Mouse (Mus musculus) forebrain, embryonic 13.5 days (tissue): ENCODE data around the gene Smug1. TPM values are rescaled to one million over a fixed set of nuclear protein-coding genes. Genes with fewer than 3 reads are reported as not detected.

Experiments used
- ATAC-seq: fragments of 200-750 bp; cut with Nextera tagmentation; 2 replicates; pipeline ENCODE4 v1.8.0; 2017
- H3K27ac ChIP-seq: fragments of 300-500 bp; sonication (generic); 2 replicates; pipeline ENCODE4 v1.5.1; 2015; ENCODE audit warnings: inconsistent platforms, mild to moderate bottlenecking, moderate library complexity
- H3K27me3 ChIP-seq: fragments of 300-500 bp; sonication (generic); 2 replicates; pipeline ENCODE4 v1.6.1; 2015; ENCODE audit warnings: mild to moderate bottlenecking, inconsistent platforms
- H3K36me3 ChIP-seq: fragments of 300-500 bp; sonication (generic); 2 replicates; pipeline ENCODE4 v1.6.1; 2015; ENCODE audit warnings: mild to moderate bottlenecking, inconsistent platforms; ENCODE audit not compliant: poor library complexity, severe bottlenecking
- H3K4me1 ChIP-seq: fragments of 300-500 bp; sonication (generic); 2 replicates; pipeline ENCODE4 v1.6.1; 2015; ENCODE audit warnings: inconsistent platforms
- H3K4me2 ChIP-seq: fragments of 300-500 bp; sonication (generic); 2 replicates; pipeline ENCODE4 v1.6.1; 2015; ENCODE audit warnings: inconsistent platforms, mild to moderate bottlenecking, moderate library complexity
- H3K4me3 ChIP-seq: fragments of 300-500 bp; sonication (generic); 2 replicates; pipeline ENCODE4 v1.5.1; 2015; ENCODE audit warnings: mild to moderate bottlenecking, inconsistent platforms
- H3K9ac ChIP-seq: fragments of 300-500 bp; sonication (generic); 2 replicates; pipeline ENCODE4 v1.6.1; 2015; ENCODE audit warnings: mild to moderate bottlenecking, inconsistent platforms
- H3K9me3 ChIP-seq: fragments of 300-500 bp; sonication (generic); replicated peaks from 2 replicates; pipeline ENCODE4 v1.6.1; 2016; ENCODE audit warnings: inconsistent platforms
- WGBS: fragments of 180-500 bp; shearing (Covaris S2); methylation state at CpG from one replicate; pipeline ENCODE4 v1.1.7; 2015; 5-methylcytosine and 5-hydroxymethylcytosine counted together
- polyA plus RNA-seq: library from polyadenylated mRNA; unstranded; fragments of >200 nt; fragmentation: Nextera tagmentation; extraction: Ambion mirVana; gene quantifications from 2 replicates; pipeline ENCODE4 v1.2.1, GENCODE M21; 2015

Gene Smug1
- polyA plus RNA-seq, 1 experiment from 2014 or later: 24.4 TPM

DNA sequence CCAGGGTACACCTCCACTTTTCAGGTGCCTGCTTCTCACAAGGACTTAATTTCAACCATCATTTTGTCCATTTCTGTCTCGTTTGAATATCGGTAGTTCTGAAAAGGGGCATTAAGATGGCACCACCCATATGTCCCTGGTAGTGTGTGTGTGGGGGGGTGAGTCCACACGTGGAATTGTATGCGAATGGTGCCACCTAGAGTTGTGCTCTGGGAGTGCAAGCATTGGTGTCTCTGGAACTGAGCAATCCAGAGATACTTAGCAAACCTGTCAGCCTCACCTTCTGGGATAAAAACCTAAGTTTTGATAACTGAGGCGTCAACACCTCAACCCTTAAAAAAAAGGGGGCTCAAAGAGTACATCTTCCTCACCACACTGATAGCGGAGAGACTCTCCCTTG is 53.8 kb downstream of the Smug1 start:
- Histone ChIP-seq H3K9me3 (no peaks in the 10 kb centered on the region), H3K9ac (no peak overlapping the region), H3K4me1 (peaks cover 12% of the 10 kb centered on the region; the same call in 1 of the 2 replicates), H3K4me2 (no peak overlapping the region), H3K27ac (no peak overlapping the region), H3K27me3 (peaks cover 75% of the 10 kb centered on the region), H3K4me3 (no peak overlapping the region), H3K36me3 (no peaks in the 10 kb centered on the region)
- 81% methylated on average over 6 of the region's 6 CpGs for WGBS
- no peak for ATAC-seq

DNA sequence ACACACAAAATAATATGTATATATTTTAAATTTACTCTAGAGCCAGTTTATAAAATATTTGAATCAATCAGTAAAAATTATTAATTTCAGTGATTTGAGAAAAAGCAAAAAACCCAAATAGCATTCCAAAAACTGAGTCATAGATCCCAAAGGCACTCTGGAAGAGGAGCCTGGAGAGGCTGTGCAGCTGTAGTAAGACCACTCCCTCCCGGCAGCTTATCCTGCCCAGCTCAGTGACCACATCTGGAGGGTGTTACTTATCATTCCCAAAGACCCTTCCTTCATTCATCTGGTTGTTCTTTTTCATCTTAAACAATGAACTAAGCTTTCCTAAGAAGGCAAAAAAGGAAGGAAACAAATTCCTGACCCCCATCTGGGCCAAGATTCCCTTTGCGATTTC is 54.6 kb downstream of the Smug1 start:
- Histone ChIP-seq H3K27me3 (peaks cover 75% of the 10 kb centered on the region), H3K27ac (no peak overlapping the region), H3K9ac (no peak overlapping the region), H3K4me3 (no peak overlapping the region), H3K36me3 (no peaks in the 10 kb centered on the region), H3K9me3 (no peaks in the 10 kb centered on the region), H3K4me1 (peaks cover 20% of the 10 kb centered on the region; the same call in 1 of the 2 replicates), H3K4me2 (no peak overlapping the region)
- no peak for ATAC-seq
- WGBS: 62% methylated on average over 2 of the region's 2 CpGs

DNA sequence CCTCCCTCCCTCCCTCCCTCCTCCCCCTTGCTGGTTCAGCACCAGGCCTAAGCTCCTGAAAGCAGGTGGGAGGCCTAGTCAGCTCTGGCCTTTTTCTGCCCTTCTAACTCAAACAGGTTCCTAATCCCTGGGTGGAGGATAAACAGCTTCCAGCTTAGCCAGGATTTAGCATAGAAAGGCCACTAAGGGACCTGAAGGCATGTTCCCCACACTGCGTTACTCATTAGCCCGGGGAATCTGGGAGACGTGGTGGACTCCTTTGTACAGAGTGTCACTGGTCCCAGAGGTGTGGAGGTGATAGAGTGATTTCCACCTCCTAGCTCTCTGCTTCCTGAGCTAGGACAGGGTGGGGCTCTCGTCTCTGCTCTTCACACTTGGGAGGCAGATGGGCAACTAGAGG is 57.0 kb downstream of the Smug1 start:
- Histone ChIP-seq H3K27me3 (peaks cover 69% of the 10 kb centered on the region), H3K9me3 (no peaks in the 10 kb centered on the region), H3K4me1 (peaks cover 22% of the 10 kb centered on the region), H3K4me3 (no peak overlapping the region), H3K36me3 (no peaks in the 10 kb centered on the region), H3K9ac (no peak overlapping the region), H3K4me2 (no peak overlapping the region), H3K27ac (no peak overlapping the region)
- 14% methylated on average over 4 of the region's 4 CpGs for WGBS
- ATAC-seq: no peak

DNA sequence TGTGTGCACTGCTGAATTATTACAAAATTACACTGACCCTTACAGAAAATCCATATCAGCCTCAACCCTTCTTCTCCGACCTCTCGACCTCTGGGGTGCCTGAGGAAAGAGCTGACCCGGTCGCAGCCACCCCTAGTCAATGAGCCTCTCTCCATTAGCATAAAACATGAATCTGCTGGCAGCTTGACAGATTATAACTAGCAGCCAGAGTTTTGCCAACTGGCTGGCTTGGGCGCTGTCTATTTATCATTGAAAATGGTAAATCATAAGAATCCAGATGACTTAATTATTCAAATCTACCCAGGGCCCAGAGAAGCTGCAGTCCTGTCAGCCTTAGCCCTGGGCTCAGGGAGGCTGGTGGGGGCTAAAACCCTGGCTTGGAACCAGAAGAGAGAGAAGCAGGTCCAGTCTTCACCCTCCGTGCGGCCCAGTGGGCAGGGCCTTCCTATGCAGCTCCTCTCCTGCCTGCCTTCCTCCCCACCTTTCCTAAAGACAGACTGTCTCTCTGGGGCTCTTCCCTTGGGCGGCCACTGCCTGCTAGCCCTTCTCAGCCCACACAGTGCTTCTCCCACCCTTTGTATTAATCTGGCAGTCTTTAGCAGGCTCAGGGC is 58.7 kb downstream of the Smug1 start:
- Histone ChIP-seq H3K4me1 (peaks cover 22% of the 10 kb centered on the region), H3K4me3 (no peak overlapping the region), H3K9me3 (no peaks in the 10 kb centered on the region), H3K36me3 (no peaks in the 10 kb centered on the region), H3K4me2 (no peak overlapping the region), H3K9ac (no peak overlapping the region; the same call in 1 of the 2 replicates), H3K27me3 (peaks cover 72% of the 10 kb centered on the region), H3K27ac (no peak overlapping the region)
- 54% methylated on average over 8 of the region's 8 CpGs for WGBS
- ATAC-seq: 0 out of 2 replicates have a peak, but pooled peaks have one; percentile 8

DNA sequence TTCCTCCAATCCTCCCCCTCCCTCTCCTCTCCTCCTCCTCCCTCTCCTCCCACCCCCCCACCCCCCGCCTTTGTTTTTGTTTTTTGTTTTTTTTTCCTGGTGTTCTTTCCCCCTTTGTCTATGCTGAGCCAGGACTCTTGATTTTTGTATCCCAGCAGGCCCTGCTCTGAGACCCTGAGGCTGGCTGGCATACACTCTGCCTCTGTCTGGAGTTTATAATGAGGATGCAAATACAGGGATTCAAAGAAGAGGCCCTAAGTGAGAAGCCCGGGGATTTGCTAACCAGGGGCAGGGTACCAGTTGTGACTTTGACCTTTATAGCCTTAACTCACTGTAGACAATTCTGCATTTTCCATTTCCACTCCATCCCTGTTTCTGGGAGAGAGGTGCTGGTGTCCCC is 60.7 kb downstream of the Smug1 start:
- ATAC-seq: no peak
- no peak overlapping the region for H3K27ac ChIP-seq

More for the DNA sequence above, 60.7 kb downstream of the Smug1 start:
- Histone ChIP-seq H3K36me3 (no peaks in the 10 kb centered on the region), H3K9ac (no peak overlapping the region), H3K9me3 (no peaks in the 10 kb centered on the region), H3K4me3 (no peak overlapping the region), H3K27me3 (peaks cover 88% of the 10 kb centered on the region), H3K4me1 (peaks cover 35% of the 10 kb centered on the region), H3K4me2 (no peak overlapping the region)
- WGBS: 0% methylated on average over 2 of the region's 2 CpGs

Other genes starting within 250 kb of the Smug1 start
- not detected in 2 replicates for gene Hoxc13, start 246.0 kb downstream of the Smug1 start, polyA plus RNA-seq
- gene Hoxc12, start 230.3 kb downstream of the Smug1 start, polyA plus RNA-seq: not detected in 2 replicates
- not detected in 2 replicates for gene Hoxc11, start 212.7 kb downstream of the Smug1 start, polyA plus RNA-seq
- not detected in 2 replicates for gene Hoxc10, start 200.3 kb downstream of the Smug1 start, polyA plus RNA-seq
- not detected in 2 replicates for gene Hoxc5, start 199.6 kb downstream of the Smug1 start, polyA plus RNA-seq
- not detected in 2 replicates for gene Hoxc9, start 190.7 kb downstream of the Smug1 start, polyA plus RNA-seq
- not detected in 2 replicates for gene Hoxc8, start 176.5 kb downstream of the Smug1 start, polyA plus RNA-seq
- not detected in 2 replicates for gene Hoxc6, start 168.8 kb downstream of the Smug1 start, polyA plus RNA-seq
- gene Hoxc4, start 148.2 kb downstream of the Smug1 start, polyA plus RNA-seq: not detected in 2 replicates
- 161 and 174 TPM in 2 replicates for gene Cbx5, start 72.7 kb upstream of the Smug1 start, polyA plus RNA-seq
- gene Hnrnpa1, start 73.3 kb upstream of the Smug1 start, polyA plus RNA-seq: 1,312 and 1,385 TPM in 2 replicates
- 0.57 and 1.6 TPM in 2 replicates for gene Nfe2, start 91.3 kb upstream of the Smug1 start, polyA plus RNA-seq
- 219 and 232 TPM in 2 replicates for gene Copz1, start 105.6 kb upstream of the Smug1 start, polyA plus RNA-seq
- 0.30 and 0.41 TPM in 2 replicates for gene Gpr84, start 143.5 kb upstream of the Smug1 start, polyA plus RNA-seq
- gene Zfp385a, start 173.0 kb upstream of the Smug1 start, polyA plus RNA-seq: 11.3 and 12.0 TPM in 2 replicates
- gene Itga5, start 199.7 kb upstream of the Smug1 start, polyA plus RNA-seq: 7.7 and 8.0 TPM in 2 replicates